Mouse (Mus musculus) right cerebral cortex, adult 2 months (tissue): ENCODE data around the gene Inha.

Experiments used
- DNase-seq, 2 experiments: peaks; one replicate each; pipeline ENCODE4 v3.0.0; 2021 to 2022; ENCODE audit warnings: low spot score in 2 of 2

The Inha gene

GRCm38 (mm10) chr1:75521321-75522031 is 14.6 kb downstream of the Inha start, which contains the start of gene Stk11ip:
Stk11ip (plus strand) TSS chr1:75521529.
- DNase-seq, result peak; percentile 93 to 96

GRCm38 (mm10) chr1:75524679-75525078 is 17.8 kb downstream of the Inha start:
- DNase-seq, result no peak

GRCm38 (mm10) chr1:75530546-75530945 is 23.7 kb downstream of the Inha start:
- DNase-seq, result no peak

GRCm38 (mm10) chr1:75532280-75533172 is 25.6 kb downstream of the Inha start:
- DNase-seq, result no peak

GRCm38 (mm10) chr1:75533325-75534252 is 26.7 kb downstream of the Inha start:
- DNase-seq, result no peak

GRCm38 (mm10) chr1:75537587-75537986 is 30.7 kb downstream of the Inha start:
- DNase-seq, result no peak

GRCm38 (mm10) chr1:75538597-75539190 is 31.8 kb downstream of the Inha start:
- DNase-seq, result no peak

- no peak for DNase-seq
Observed at GRCm38 (mm10) chr1:75541496-75541895, 34.6 kb downstream of the Inha start.

GRCm38 (mm10) chr1:75544351-75544750 is 37.5 kb downstream of the Inha start:
- no peak for DNase-seq

- peak in 1 of 2 experiments; percentile 66 for DNase-seq
Observed at GRCm38 (mm10) chr1:75545965-75546956, 39.4 kb downstream of the Inha start, which contains the start of gene Slc4a3. Slc4a3 (plus strand) TSS chr1:75546266.

GRCm38 (mm10) chr1:75547351-75547750 is 40.5 kb downstream of the Inha start:
- no peak for DNase-seq

GRCm38 (mm10) chr1:75548083-75548482 is 41.2 kb downstream of the Inha start:
- no peak for DNase-seq

- DNase-seq, result no peak
Observed at GRCm38 (mm10) chr1:75548871-75549270, 42.0 kb downstream of the Inha start.

GRCm38 (mm10) chr1:75549289-75550279 is 42.7 kb downstream of the Inha start:
- DNase-seq, result no peak

- no peak for DNase-seq
Observed at GRCm38 (mm10) chr1:75550586-75550985, 43.7 kb downstream of the Inha start.

GRCm38 (mm10) chr1:75555680-75556079 is 48.8 kb downstream of the Inha start:
- no peak for DNase-seq

- DNase-seq, result no peak
Observed at GRCm38 (mm10) chr1:75556143-75556781, 49.4 kb downstream of the Inha start.

- no peak for DNase-seq
Observed at GRCm38 (mm10) chr1:75557041-75557440, 50.2 kb downstream of the Inha start.
